Mouse (Mus musculus) liver, postnatal 0 days (tissue): Measurements from ENCODE around the gene Jmjd4.

Experiments used
- CTCF ChIP-seq: sonication (generic); IDR thresholded peaks from 2 replicates; pipeline ENCODE4 v1.5.1; 2016; ENCODE audit warnings: antibody characterized with exemption, low read depth
- EP300 ChIP-seq: IDR thresholded peaks from 2 replicates; pipeline ENCODE4 v1.6.1; 2016; ENCODE audit warnings: antibody characterized with exemption, low read depth, mild to moderate bottlenecking

DNA sequence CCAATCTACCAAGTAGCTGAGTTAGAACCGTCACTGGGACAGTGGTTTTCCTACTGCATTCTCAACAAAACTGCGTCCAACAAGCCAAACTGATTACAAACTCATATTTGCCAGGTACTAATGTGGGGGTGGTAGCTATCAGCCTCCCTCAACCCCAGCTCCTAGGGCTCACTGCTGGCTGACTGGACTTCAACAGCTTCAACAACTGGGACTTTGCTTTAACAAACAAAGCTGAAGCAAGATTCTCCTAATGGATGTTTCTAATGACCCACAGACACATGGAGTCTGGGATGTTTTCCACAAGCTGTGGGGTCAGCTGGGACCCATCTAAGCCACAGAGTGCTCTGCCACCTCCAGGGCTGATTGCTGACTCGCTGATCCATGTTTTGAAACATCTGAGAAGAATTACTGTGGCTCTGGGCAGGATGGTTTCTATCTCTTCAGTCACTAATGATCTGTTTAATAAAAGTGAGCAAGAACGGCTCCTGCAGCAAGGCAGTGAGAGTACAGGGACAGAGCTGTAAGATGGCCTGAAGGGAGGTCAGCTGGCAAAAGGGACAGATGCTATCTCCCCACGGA lies 26.7 kb upstream of the Jmjd4 start:
- TF ChIP-seq CTCF (no peak), EP300 (no peak)
